Mouse (Mus musculus) left cerebral cortex, adult 11 months (tissue): Measurements from ENCODE around the gene Efhd1.
A peak's percentile ranks its signal among the peaks of the same experiment; 100 is the strongest.

Experiments
- DNase-seq: peaks from one replicate; pipeline ENCODE4 v3.0.0; 2022; ENCODE audit warnings: low spot score

Gene Efhd1

GRCm38 (mm10) chr1:87308952-87309351 is 44.8 kb downstream of the Efhd1 start:
- no peak for DNase-seq

GRCm38 (mm10) chr1:87309621-87310020 is 45.5 kb downstream of the Efhd1 start:
- no peak for DNase-seq

- DNase-seq: no peak
Observed at GRCm38 (mm10) chr1:87312681-87313080, 48.5 kb downstream of the Efhd1 start.

GRCm38 (mm10) chr1:87313116-87313515 is 49.0 kb downstream of the Efhd1 start:
- DNase-seq: no peak

- DNase-seq: no peak
Observed at GRCm38 (mm10) chr1:87313843-87314570, 49.8 kb downstream of the Efhd1 start.

- DNase-seq: no peak
Observed at GRCm38 (mm10) chr1:87315431-87315830, 51.3 kb downstream of the Efhd1 start.

GRCm38 (mm10) chr1:87315894-87316293 is 51.7 kb downstream of the Efhd1 start:
- DNase-seq: no peak

- no peak for DNase-seq
Observed at GRCm38 (mm10) chr1:87316672-87317071, 52.5 kb downstream of the Efhd1 start.

- no peak for DNase-seq
Observed at GRCm38 (mm10) chr1:87321071-87321470, 56.9 kb downstream of the Efhd1 start.

- DNase-seq: no peak
Observed at GRCm38 (mm10) chr1:87322778-87323177, 58.6 kb downstream of the Efhd1 start.

- no peak for DNase-seq
Observed at GRCm38 (mm10) chr1:87324649-87325048, 60.5 kb downstream of the Efhd1 start.

- peak; percentile 91 for DNase-seq
Observed at GRCm38 (mm10) chr1:87326742-87327163, 62.6 kb downstream of the Efhd1 start, which contains the start of gene Gigyf2. Gene Gigyf2, plus strand, starts transcription at chr1:87326998.

GRCm38 (mm10) chr1:87327165-87327861 is 63.1 kb downstream of the Efhd1 start:
- DNase-seq: peak; percentile 24

GRCm38 (mm10) chr1:87331774-87332173 is 67.6 kb downstream of the Efhd1 start:
- no peak for DNase-seq

GRCm38 (mm10) chr1:87350576-87350975 is 86.4 kb downstream of the Efhd1 start:
- no peak for DNase-seq

GRCm38 (mm10) chr1:87360276-87360675 is 96.1 kb downstream of the Efhd1 start:
- DNase-seq: no peak
